Mouse (Mus musculus): ENCODE measurements at regions not wholly inside any gene's neighbourhood (a gene's known extent, or its start where the extent isn't known, plus 50 kb on each side); places are given as distances from the start of the nearest gene placed in this dataset.

DNA sequence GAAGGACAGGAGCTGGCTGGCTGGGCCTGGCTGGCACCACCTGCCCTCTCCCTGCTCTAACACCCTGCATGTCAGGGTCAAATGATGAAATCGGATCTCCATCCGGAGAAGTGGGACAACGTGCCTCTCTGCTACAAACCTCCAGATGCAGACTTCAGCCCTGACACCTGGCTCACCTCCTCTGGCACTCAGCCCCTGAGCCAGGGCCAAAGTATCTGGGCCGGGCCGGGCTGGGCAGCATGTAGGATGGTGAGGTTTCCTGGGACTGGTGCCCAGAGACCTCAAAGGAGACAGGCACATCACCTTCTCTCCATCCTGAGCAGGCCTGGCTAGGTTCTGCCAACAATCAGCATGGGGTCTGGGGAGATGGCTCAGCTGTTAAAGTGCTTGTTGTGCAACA, 113.5 kb downstream of the Tfcp2l1 start:
- TF ChIP-seq CTCF (IDR thresholded peaks at IDR 0.05; ENCODE audit: borderline replicate concordance, insufficient read depth, low read depth, low read length) (no peak), POLR2A (IDR thresholded peaks at IDR 0.05; ENCODE audit: borderline replicate concordance, insufficient read depth, low read length) (no peak)
- 6% methylated on average over 5 of the region's 5 CpGs for WGBS
- DNase-seq = peak; percentile 17 to 44
- no peak overlapping the region for H3K27ac ChIP-seq (ENCODE audit: insufficient read depth, low read length)
- H3K27me3 ChIP-seq (ENCODE audit: control insufficient read depth, insufficient read depth, low read length) = no peaks in the 10 kb centered on the region; the same call in 1 of the 2 replicates
- peaks cover 6% of the 10 kb centered on the region; the same call in 1 of the 2 replicates for H3K4me1 ChIP-seq (ENCODE audit: control insufficient read depth, insufficient read depth, low read length)
- no peak overlapping the region for H3K4me3 ChIP-seq (replicated peaks; ENCODE audit: insufficient read depth, low read depth, low read length)

DNA sequence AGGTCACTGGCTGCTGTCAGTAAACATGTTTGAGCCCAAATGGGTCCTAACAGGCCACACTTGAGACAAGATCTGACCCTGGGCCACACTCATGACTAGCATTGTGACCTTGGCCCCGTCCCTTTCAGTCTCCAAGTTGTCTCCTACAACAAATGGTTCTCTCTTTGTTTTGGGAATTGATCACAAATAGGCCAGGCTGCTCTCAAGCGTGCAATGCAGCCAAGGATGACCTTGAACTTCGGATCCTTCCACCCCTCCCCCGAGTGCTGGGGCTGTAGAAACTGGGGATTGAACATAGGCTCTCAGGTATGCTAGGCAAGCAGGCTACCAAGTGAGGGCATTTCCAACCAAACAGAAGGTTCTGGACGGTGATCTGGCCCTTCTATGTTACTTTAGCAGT, 120.5 kb downstream of the Tfcp2l1 start:
- DNase-seq = no peak
- H3K27ac ChIP-seq (ENCODE audit: insufficient read depth, low read length) = no peak overlapping the region
- TF ChIP-seq CTCF (IDR thresholded peaks at IDR 0.05; ENCODE audit: borderline replicate concordance, insufficient read depth, low read depth, low read length) (no peak), POLR2A (IDR thresholded peaks at IDR 0.05; ENCODE audit: borderline replicate concordance, insufficient read depth, low read length) (no peak)
- H3K27me3 ChIP-seq (ENCODE audit: control insufficient read depth, insufficient read depth, low read length) = no peaks in the 10 kb centered on the region; the same call in 1 of the 2 replicates
- H3K4me3 ChIP-seq (replicated peaks; ENCODE audit: insufficient read depth, low read depth, low read length) = no peak overlapping the region
- no peaks in the 10 kb centered on the region for H3K4me1 ChIP-seq (ENCODE audit: control insufficient read depth, insufficient read depth, low read length)
- 70% methylated on average over 5 of the region's 5 CpGs for whole genome bisulfite sequencing

DNA sequence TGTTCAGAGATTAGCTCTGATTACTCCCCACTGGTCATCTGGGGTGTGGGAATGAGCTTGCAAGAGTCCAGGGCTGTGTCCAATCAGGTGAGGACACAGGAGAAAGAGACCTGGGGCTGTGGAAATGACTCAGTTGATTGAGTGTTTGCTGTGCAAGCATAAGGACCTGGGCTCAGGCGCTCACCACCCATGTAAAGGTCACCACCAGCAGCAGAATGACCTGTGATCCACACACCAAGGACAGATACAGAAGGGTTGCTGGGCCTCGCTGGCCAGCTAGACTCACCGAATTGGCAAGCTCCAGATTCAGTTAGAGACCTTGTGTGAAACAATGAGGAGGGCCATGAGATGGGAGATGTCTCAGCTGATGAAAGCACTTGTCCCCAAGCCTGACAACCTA, 125.1 kb downstream of the Tfcp2l1 start:
- H3K27me3 ChIP-seq (ENCODE audit: control insufficient read depth, insufficient read depth, low read length) = no peaks in the 10 kb centered on the region
- DNase-seq = no peak
- 83% methylated on average over 3 of the region's 3 CpGs for WGBS

DNA sequence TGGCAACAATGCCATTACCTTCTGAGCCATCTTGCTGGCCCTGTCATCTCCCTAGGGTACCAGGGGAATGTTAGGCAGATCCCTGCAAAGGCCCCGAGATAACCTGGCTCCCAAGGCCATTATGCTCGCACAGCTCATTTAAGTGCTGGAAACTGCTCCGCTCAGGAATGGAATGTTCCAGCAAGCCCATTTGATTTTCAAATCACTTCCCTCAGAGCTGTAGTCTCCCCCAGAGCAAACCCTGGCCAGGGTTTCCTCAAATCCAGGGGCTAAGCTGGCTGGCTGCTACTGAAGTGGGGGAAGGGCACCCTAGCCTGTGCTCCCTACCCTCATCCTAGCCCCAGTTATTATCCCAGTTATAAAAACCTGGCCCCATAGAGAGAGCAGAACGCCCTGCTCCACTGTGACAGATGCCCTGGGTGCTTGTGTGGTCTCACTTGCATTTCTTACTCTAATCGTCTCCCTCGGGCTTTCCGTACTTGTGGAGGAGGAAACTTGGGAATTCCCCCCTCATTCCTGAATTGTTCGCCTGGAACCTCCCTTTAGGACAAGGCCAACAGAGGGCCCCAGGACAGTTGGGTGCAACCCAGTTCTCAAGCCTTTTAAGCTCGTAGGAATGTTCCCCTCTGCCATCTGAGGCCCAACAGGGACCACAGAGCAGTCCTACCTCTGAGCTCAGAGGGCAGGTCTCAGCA, 128.6 kb downstream of the Tfcp2l1 start:
- 59% methylated on average over 9 of the region's 9 CpGs for WGBS

More for the DNA sequence above, 125.1 kb downstream of the Tfcp2l1 start:
- Histone ChIP-seq H3K4me3 (replicated peaks; ENCODE audit: insufficient read depth, low read depth, low read length) (no peak overlapping the region), H3K27ac (ENCODE audit: insufficient read depth, low read length) (no peak overlapping the region), H3K4me1 (ENCODE audit: control insufficient read depth, insufficient read depth, low read length) (no peaks in the 10 kb centered on the region)
- TF ChIP-seq CTCF (IDR thresholded peaks at IDR 0.05; ENCODE audit: borderline replicate concordance, insufficient read depth, low read depth, low read length) (no peak), POLR2A (IDR thresholded peaks at IDR 0.05; ENCODE audit: borderline replicate concordance, insufficient read depth, low read length) (no peak)

DNA sequence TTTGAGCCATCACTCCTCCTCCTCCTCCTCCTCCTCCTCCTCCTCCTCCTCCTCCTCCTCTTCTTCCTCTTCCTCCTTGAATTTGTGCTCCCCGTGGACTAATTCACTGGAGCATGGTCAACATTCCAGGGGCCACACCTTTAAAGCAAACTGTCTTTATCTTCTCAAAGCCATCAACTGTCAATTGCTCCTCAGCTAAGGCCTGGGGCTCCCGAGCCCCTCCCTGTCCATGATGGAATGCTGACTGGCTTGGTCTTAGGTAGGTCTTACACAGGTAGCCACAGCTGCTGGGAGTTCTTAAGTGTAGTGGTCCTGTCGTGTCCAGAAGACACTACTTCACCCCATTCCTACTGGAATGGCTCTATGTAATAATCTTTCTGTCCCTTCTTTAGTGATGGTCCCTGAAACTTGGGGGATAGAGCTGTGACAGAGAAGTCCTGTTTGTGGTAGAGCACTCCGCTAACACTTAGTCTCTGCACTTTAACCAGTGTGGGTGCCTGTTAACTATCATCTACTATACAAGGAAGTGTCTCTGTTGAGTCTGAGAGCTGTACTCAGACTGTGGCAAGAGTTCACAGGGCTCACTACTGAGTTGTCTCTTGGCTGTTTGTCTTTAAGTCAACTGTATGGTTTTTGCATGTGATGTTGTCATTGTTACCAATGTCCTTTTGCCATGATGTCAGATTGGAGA, 129.7 kb downstream of the Tfcp2l1 start:
- Histone ChIP-seq H3K27ac (ENCODE audit: insufficient read depth, low read length) (no peak overlapping the region), H3K27me3 (ENCODE audit: control insufficient read depth, insufficient read depth, low read length) (no peaks in the 10 kb centered on the region), H3K4me3 (replicated peaks; ENCODE audit: insufficient read depth, low read depth, low read length) (no peak overlapping the region), H3K4me1 (ENCODE audit: control insufficient read depth, insufficient read depth, low read length) (no peaks in the 10 kb centered on the region)
- no peak for DNase-seq
- TF ChIP-seq POLR2A (IDR thresholded peaks at IDR 0.05; ENCODE audit: borderline replicate concordance, insufficient read depth, low read length) (no peak), CTCF (IDR thresholded peaks at IDR 0.05; ENCODE audit: borderline replicate concordance, insufficient read depth, low read depth, low read length) (no peak)
- 72% methylated on average over 3 of the region's 4 CpGs for WGBS

More for the DNA sequence above, 128.6 kb downstream of the Tfcp2l1 start:
- Histone ChIP-seq H3K27me3 (ENCODE audit: control insufficient read depth, insufficient read depth, low read length) (no peaks in the 10 kb centered on the region), H3K4me1 (ENCODE audit: control insufficient read depth, insufficient read depth, low read length) (no peaks in the 10 kb centered on the region), H3K4me3 (replicated peaks; ENCODE audit: insufficient read depth, low read depth, low read length) (no peak overlapping the region), H3K27ac (ENCODE audit: insufficient read depth, low read length) (no peak overlapping the region)
- no peak for TF ChIP-seq POLR2A (IDR thresholded peaks at IDR 0.05; ENCODE audit: borderline replicate concordance, insufficient read depth, low read length)
- TF ChIP-seq CTCF (IDR thresholded peaks at IDR 0.05; ENCODE audit: borderline replicate concordance, insufficient read depth, low read depth, low read length) = no peak
- DNase-seq = no peak

DNA sequence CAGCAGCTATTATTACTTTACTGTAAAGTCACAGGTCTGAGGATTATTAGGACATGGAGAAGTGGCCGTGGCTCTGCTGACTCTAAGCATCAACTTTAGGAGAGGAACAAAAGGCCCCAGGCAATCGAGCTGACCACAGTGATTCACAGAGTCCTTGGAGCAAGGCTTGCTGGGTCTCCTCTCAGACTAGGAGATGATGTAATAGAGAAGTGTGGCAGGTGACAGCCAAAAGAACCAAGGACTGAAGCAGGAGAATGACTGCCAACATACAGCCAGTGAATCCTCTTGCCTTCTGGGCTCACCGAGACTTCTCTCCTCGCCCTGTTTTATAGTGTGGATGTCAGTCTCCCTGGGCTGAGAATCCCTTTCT, 130.3 kb downstream of the Tfcp2l1 start:
- Histone ChIP-seq H3K4me3 (replicated peaks; ENCODE audit: insufficient read depth, low read depth, low read length) (no peak overlapping the region), H3K27me3 (ENCODE audit: control insufficient read depth, insufficient read depth, low read length) (no peaks in the 10 kb centered on the region; the same call in 1 of the 2 replicates), H3K27ac (ENCODE audit: insufficient read depth, low read length) (no peak overlapping the region), H3K4me1 (ENCODE audit: control insufficient read depth, insufficient read depth, low read length) (no peaks in the 10 kb centered on the region)
- 67% methylated on average over 4 of the region's 4 CpGs for WGBS
- DNase-seq = no peak
- TF ChIP-seq CTCF (IDR thresholded peaks at IDR 0.05; ENCODE audit: borderline replicate concordance, insufficient read depth, low read depth, low read length) (no peak), POLR2A (IDR thresholded peaks at IDR 0.05; ENCODE audit: borderline replicate concordance, insufficient read depth, low read length) (no peak)

DNA sequence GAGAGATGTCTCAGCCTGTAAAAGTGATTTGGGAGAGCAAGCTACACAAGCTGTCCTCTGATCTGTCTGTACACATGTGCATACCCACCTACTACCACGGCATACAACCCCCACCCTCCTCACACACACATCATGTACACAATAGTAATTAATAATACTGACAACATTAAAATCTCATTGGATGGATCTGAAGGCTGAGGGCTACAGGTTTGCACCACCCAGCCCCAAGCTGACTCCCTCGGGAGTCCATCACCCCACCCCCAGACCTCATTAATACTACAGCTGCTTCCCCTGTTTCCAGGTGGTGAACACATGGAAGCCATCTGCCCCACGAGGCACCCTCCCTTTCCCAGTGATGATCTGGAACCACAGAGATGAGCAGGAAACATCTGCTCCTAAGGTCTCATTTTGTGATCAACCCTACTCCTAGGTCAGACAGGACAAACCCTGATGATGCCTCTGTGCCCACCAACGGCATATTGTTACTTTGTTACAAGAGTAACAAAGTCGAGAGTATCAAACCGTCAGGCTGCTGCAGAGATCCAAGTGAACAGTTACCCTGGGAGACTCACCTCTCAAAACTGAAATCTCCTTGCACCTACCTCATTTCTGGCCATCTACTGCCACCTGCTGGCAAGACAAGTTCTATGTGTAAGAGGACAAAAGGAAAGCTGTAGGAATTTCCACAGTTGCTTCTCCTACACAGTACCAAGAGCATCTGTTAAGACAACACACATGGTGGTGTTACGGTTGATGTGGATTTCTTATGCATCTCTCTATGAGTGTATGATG, 131.6 kb downstream of the Tfcp2l1 start:
- no peak overlapping the region for H3K27ac ChIP-seq (ENCODE audit: insufficient read depth, low read length)
- no peaks in the 10 kb centered on the region; the same call in 1 of the 2 replicates for H3K27me3 ChIP-seq (ENCODE audit: control insufficient read depth, insufficient read depth, low read length)
- H3K4me1 ChIP-seq (ENCODE audit: control insufficient read depth, insufficient read depth, low read length) = no peaks in the 10 kb centered on the region
- TF ChIP-seq POLR2A (IDR thresholded peaks at IDR 0.05; ENCODE audit: borderline replicate concordance, insufficient read depth, low read length) (no peak), CTCF (IDR thresholded peaks at IDR 0.05; ENCODE audit: borderline replicate concordance, insufficient read depth, low read depth, low read length) (peak; percentile 67; the same call in 1 of the 2 replicates)
- peak; percentile 67 to 75 for DNase-seq
- no peak overlapping the region for H3K4me3 ChIP-seq (replicated peaks; ENCODE audit: insufficient read depth, low read depth, low read length)
- 24% methylated on average over 7 of the region's 7 CpGs for WGBS
